Mouse (Mus musculus) olfactory bulb, adult 2 months (tissue): ENCODE results near the gene 4930519G04Rik.
"Not testable (repeated sequence)": the region's sequence is repeated elsewhere in the genome, so short reads cannot be mapped to it uniquely, and the experiment has no call there.

Experiments
- CTCF ChIP-seq: fragments of 200-500 bp; IDR thresholded peaks from 2 replicates; pipeline ENCODE4 v1.5.1; 2012; ENCODE audit warnings: low read depth, mild to moderate bottlenecking, low read length, moderate library complexity; ENCODE audit not compliant: insufficient read depth
- POLR2A ChIP-seq: fragments of 200-500 bp; IDR thresholded peaks from 2 replicates; pipeline ENCODE4 v1.6.1; 2012; ENCODE audit warnings: mild to moderate bottlenecking, low read depth, low read length, moderate library complexity; ENCODE audit not compliant: insufficient read depth

DNA sequence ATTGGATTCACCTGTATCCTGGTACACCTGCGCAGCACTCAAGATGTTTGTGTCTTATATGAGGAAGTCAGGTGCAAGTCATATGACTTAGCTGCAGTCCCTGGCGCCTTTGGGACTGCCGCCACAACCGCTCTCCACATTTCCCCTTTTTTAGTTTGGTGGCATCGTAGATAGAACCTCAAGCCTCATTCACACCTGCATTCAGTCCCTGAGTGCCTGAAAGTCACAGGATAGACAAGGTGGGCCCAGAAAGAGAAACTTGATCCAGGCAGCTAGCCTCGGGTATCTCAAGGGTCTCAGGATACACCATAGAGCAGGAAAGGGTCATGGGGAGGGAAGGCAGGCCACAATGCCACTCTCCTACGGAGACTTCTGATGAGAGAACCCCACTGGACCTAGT is 28.9 kb downstream of the 4930519G04Rik start:
- not testable (repeated sequence) for TF ChIP-seq POLR2A, CTCF
